Mouse (Mus musculus): ENCODE measurements around the gene Arhgap15. TPM values are rescaled to one million over a fixed set of nuclear protein-coding genes. Genes with fewer than 3 reads are reported as not detected.

The Arhgap15 gene
- total RNA-seq, 2 experiments from 2014 or later: 9.4 to 9.5 TPM

- H3K4me3 ChIP-seq: no peak overlapping the region
- DNase-seq (ENCODE audit: low spot score in 2 of 2): no peak
- no peak overlapping the region for H3K27ac ChIP-seq
- no peak for TF ChIP-seq CTCF (conservative IDR thresholded peaks at IDR 0.05)
Measured at GRCm38 (mm10) chr2:44124093-44124492, 375.5 kb downstream of the Arhgap15 start.

DNA sequence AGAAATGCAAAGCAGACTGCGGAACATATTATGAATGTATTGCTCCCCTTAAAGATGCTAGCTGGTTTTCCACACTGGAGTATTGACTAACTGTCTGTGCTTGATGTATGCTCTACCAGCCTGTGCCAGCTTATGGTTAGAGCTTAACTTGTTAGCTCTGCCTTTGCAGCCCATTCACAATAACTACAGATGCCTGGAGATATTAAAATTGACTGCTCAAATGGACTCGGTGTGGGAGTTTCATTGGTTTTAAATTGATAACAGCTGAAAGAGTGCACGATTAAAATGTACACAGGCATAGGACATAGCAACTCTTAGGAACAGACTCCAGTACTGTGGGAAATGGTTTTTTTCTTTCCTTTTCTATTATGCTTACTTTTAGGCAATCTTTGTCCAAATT, 376.1 kb downstream of the Arhgap15 start:
- Histone ChIP-seq H3K27ac (no peak overlapping the region), H3K4me3 (no peak overlapping the region)
- no peak for DNase-seq (ENCODE audit: low spot score in 2 of 2)
- no peak for TF ChIP-seq CTCF (conservative IDR thresholded peaks at IDR 0.05)

- Histone ChIP-seq H3K4me3 (no peak overlapping the region), H3K27ac (no peak overlapping the region)
- no peak for TF ChIP-seq CTCF (conservative IDR thresholded peaks at IDR 0.05)
- DNase-seq (ENCODE audit: low spot score in 2 of 2): no peak
Measured at GRCm38 (mm10) chr2:44126044-44126695, 377.5 kb downstream of the Arhgap15 start.

GRCm38 (mm10) chr2:44129533-44129932, 380.9 kb downstream of the Arhgap15 start:
- Histone ChIP-seq H3K27ac (no peak overlapping the region), H3K4me3 (no peak overlapping the region)
- no peak for DNase-seq (ENCODE audit: low spot score in 2 of 2)
- TF ChIP-seq CTCF (conservative IDR thresholded peaks at IDR 0.05): no peak

- DNase-seq (ENCODE audit: low spot score in 2 of 2): no peak
- Histone ChIP-seq H3K4me3 (no peak overlapping the region), H3K27ac (no peak overlapping the region)
- TF ChIP-seq CTCF (conservative IDR thresholded peaks at IDR 0.05): no peak
Measured at GRCm38 (mm10) chr2:44131271-44131670, 382.6 kb downstream of the Arhgap15 start.

- no peak for TF ChIP-seq CTCF (conservative IDR thresholded peaks at IDR 0.05)
- Histone ChIP-seq H3K27ac (peak overlapping the region; percentile 24; the same call in 1 of the 2 replicates), H3K4me3 (no peak overlapping the region)
- DNase-seq (ENCODE audit: low spot score in 2 of 2): peak in 1 of 2 experiments; percentile 20
Measured at GRCm38 (mm10) chr2:44134796-44135195, 386.2 kb downstream of the Arhgap15 start.

DNA sequence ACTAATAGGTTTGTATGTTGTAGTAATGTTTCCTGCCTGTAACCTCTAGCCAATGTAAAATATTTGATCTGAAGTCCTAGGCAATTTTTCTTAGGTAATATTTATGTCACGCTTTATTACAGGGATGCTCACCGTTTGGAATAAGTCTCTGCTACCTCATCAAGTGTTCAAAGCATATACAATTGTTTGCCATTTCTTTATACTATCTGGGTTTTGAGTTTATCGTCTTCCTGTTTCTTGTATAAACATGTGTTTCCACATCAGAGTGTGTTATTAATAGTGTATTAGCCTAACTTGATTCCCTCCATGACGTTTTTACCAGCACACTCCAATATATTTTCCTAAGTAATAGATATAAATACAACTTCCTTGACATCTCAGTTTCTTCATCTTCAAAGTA, 391.8 kb downstream of the Arhgap15 start:
- Histone ChIP-seq H3K27ac (no peak overlapping the region), H3K4me3 (no peak overlapping the region)
- no peak for DNase-seq (ENCODE audit: low spot score in 2 of 2)
- no peak for TF ChIP-seq CTCF (conservative IDR thresholded peaks at IDR 0.05)

- DNase-seq (ENCODE audit: low spot score in 2 of 2): no peak
- TF ChIP-seq CTCF (conservative IDR thresholded peaks at IDR 0.05): no peak
- Histone ChIP-seq H3K4me3 (no peak overlapping the region), H3K27ac (no peak overlapping the region)
Measured at GRCm38 (mm10) chr2:44142152-44142551, 393.5 kb downstream of the Arhgap15 start.

DNA sequence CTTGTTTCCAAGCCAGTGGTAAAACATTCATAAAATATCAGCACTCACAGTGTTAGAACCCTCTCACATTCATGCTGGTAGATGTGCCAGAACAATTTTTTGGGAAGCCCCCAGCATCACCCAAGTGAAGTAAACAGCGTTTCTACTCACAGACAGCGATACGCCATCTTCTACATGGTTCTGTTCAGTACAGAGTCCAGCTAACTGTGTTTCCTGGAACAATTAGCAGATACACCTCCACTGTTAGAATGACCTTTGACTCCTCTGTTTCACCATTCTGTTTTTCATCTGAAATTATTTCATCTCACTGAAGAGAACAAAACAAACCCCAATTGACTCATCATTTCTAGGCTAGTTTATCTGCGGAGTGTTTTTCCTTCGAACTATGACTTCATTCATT, 394.0 kb downstream of the Arhgap15 start:
- 0 out of 2 replicates have a peak overlapping the region, but pooled peaks have one; percentile 9 for H3K27ac ChIP-seq
- no peak overlapping the region for H3K4me3 ChIP-seq
- TF ChIP-seq CTCF (conservative IDR thresholded peaks at IDR 0.05): no peak
- no peak for DNase-seq (ENCODE audit: low spot score in 2 of 2)

- TF ChIP-seq CTCF (conservative IDR thresholded peaks at IDR 0.05): no peak
- H3K4me3 ChIP-seq: no peak overlapping the region
- no peak overlapping the region for H3K27ac ChIP-seq
- no peak for DNase-seq (ENCODE audit: low spot score in 2 of 2)
Measured at GRCm38 (mm10) chr2:44146124-44146981, 397.7 kb downstream of the Arhgap15 start.

GRCm38 (mm10) chr2:44147486-44147885, 398.9 kb downstream of the Arhgap15 start:
- no peak overlapping the region for H3K27ac ChIP-seq
- DNase-seq (ENCODE audit: low spot score in 2 of 2): no peak
- no peak for TF ChIP-seq CTCF (conservative IDR thresholded peaks at IDR 0.05)
- no peak overlapping the region for H3K4me3 ChIP-seq

DNA sequence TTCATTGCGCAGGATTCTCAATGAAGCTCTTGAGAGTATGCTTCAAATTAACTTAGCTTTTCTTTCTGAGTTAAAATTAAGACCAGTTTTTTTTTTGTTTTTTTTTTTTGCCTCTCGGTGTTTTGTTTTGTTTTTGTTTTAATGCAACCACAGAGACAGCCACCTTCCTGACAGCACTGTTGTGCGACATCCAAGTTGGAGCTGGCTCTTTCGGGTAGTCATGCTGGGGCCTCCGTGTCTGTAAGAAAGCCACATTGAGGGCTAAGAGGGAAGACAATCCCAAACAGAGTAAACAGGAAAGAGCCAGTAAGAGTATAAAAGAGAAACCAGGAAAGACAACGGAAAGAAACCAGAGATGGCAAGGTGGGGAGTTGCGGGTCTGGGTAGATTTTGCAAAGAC, 399.3 kb downstream of the Arhgap15 start:
- H3K27ac ChIP-seq: no peak overlapping the region
- TF ChIP-seq CTCF (conservative IDR thresholded peaks at IDR 0.05): no peak
- no peak overlapping the region for H3K4me3 ChIP-seq
- DNase-seq (ENCODE audit: low spot score in 2 of 2): no peak

DNA sequence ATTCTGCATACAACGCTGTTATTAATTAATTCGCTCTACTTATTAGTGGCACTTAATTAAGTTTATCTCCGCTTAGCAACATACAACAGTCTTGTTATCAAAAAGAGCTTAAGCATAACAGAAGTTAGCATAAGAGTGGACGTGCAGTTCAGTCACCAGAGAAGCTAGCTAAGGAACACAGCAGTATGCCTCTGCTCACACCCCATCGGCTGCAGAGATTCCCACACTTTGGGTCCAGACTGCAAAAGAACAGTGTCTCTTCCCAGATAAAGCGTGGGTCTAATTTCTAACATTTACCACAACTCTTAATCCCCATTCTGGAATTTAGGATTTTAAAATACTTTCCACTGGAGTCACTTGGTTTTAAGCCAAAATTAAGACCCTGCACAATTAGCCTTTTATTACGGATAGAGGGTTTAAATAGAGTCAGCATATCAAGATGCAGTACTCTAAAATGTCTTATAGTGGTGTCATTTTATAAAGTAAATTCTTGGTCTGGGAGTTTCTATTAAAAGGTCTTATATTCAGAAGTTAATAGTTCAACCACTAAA, 400.0 kb downstream of the Arhgap15 start:
- Histone ChIP-seq H3K27ac (no peak overlapping the region), H3K4me3 (no peak overlapping the region)
- no peak for DNase-seq (ENCODE audit: low spot score in 2 of 2)
- no peak for TF ChIP-seq CTCF (conservative IDR thresholded peaks at IDR 0.05)
